Comparison of ENCODE assay signal across 14 mouse cellular contexts in genomic region chr7:75470318-75470925, GRCm38 (mm10). TPM values are rescaled to one million over a fixed set of nuclear protein-coding genes. Genes with fewer than 3 reads are reported as not detected.
DNase-seq lines count a peak whose midpoint lies in the region; ATAC-seq lines count a peak whose summit lies in the region.
"Had no signal": no experiment of that assay in that cellular context is flagged by ENCODE, and none has a peak within 500 bp of the region (broad histone marks: within the 10 kb centered on the region; RNA-seq: fewer than 3 reads in every experiment).

No protein-coding gene starts in this region.

- no peak overlapping the region for H3K4me2 ChIP-seq in lung, embryonic 15.5 days
- H3K4me2 ChIP-seq: forebrain, embryonic 12.5 days; limb, embryonic 12.5 days had no signal

- H3K9me3 ChIP-seq in heart, embryonic 10.5 days: no peaks in the 10 kb centered on the region
- no peaks in the 10 kb centered on the region for H3K9me3 ChIP-seq in lung, embryonic 15.5 days
- H3K9me3 ChIP-seq: forebrain, embryonic 12.5 days; limb, embryonic 12.5 days had no signal

- H3K36me3 ChIP-seq in heart, embryonic 10.5 days: no peaks in the 10 kb centered on the region
- no peaks in the 10 kb centered on the region for H3K36me3 ChIP-seq in lung, embryonic 15.5 days
- H3K36me3 ChIP-seq: forebrain, embryonic 12.5 days; limb, embryonic 12.5 days had no signal

- no peak overlapping the region for H3K9ac ChIP-seq in lung, embryonic 15.5 days
- H3K9ac ChIP-seq: forebrain, embryonic 12.5 days; limb, embryonic 12.5 days had no signal

- intact Hi-C loops in left cerebral cortex, postnatal 14 days (cut with DNase I): no loop called here

- DNase-seq in heart, adult 11 months: peak; percentile 66
- no peak for DNase-seq in heart, embryonic 10.5 days (ENCODE audit: low spot score)
- DNase-seq in lung, postnatal 10 days: no peak
- peak; percentile 64 for DNase-seq in kidney, adult 9 months
- peak; percentile 46 for DNase-seq in lung, postnatal 36 days
- DNase-seq in left cerebral cortex, postnatal 14 days (ENCODE audit: low spot score in 2 of 2): no peak
- DNase-seq in adrenal gland, adult 8-10 months: no peak
- DNase-seq: adrenal gland, postnatal 14 days; cerebellum, adult 11 months; gastrocnemius, postnatal 25 days; heart, postnatal 36 days had no signal

- ATAC-seq in lung, embryonic 15.5 days (ENCODE audit: borderline replicate concordance, extremely low read depth, low FRiP score, low TSS enrichment): no peak

- no peak overlapping the region for H3K4me3 ChIP-seq in heart, embryonic 10.5 days
- no peak overlapping the region for H3K4me3 ChIP-seq in lung, embryonic 15.5 days
- H3K4me3 ChIP-seq: forebrain, embryonic 12.5 days; limb, embryonic 12.5 days had no signal

- peaks cover 33% of the 10 kb centered on the region for H3K4me1 ChIP-seq in heart, embryonic 10.5 days
- H3K4me1 ChIP-seq in lung, embryonic 15.5 days: peaks cover 49% of the 10 kb centered on the region

- no peaks in the 10 kb centered on the region for H3K27me3 ChIP-seq in heart, embryonic 10.5 days (ENCODE audit: insufficient read depth, poor library complexity, severe bottlenecking)
- no peaks in the 10 kb centered on the region for H3K27me3 ChIP-seq in lung, embryonic 15.5 days
- H3K27me3 ChIP-seq: forebrain, embryonic 12.5 days; limb, embryonic 12.5 days had no signal

- WGBS in heart, embryonic 10.5 days: 64% methylated on average over 7 of the region's 7 CpGs
- 58% methylated on average over 7 of the region's 7 CpGs for WGBS in lung, embryonic 15.5 days

- H3K27ac ChIP-seq in heart, embryonic 10.5 days: no peak overlapping the region
- H3K27ac ChIP-seq in lung, embryonic 15.5 days: peak overlapping the region; percentile 4; the same call in 1 of the 2 replicates
- H3K27ac ChIP-seq: forebrain, embryonic 12.5 days; limb, embryonic 12.5 days had no signal

RNA-seq across cellular contexts. Expression of gene Akap13, which starts 15.1 kb away (rescaled TPM):
- 37.6 and 57.9 TPM in 2 replicates for polyA plus RNA-seq in heart, embryonic 10.5 days (2016; fragmentation: Nextera tagmentation; extraction: Ambion mirVana)
- 31.2 and 39.0 TPM in 2 replicates for polyA plus RNA-seq in lung, embryonic 15.5 days (2015; fragmentation: Nextera tagmentation; extraction: Ambion mirVana)
- total RNA-seq in left cerebral cortex, postnatal 14 days (2021): 10 to 100 TPM; 22.5 to 29.6 TPM
- 100 to 1,000 TPM in 2 of 4 experiments, 10 to 100 TPM in 2; 52.8 to 141 (median 95.6) TPM for total RNA-seq in adrenal gland, adult 8-10 months (2022)

Comparison
In these comparisons a context has a peak if more than half of its experiments do, and no peak if none do; other contexts are left out.
1. DNase-seq: peak in heart, adult 11 months (single experiment), kidney, adult 9 months (single experiment) and lung, postnatal 36 days (single experiment); none in heart, embryonic 10.5 days (single experiment), lung, postnatal 10 days (single experiment), left cerebral cortex, postnatal 14 days (0 of 2) and adrenal gland, adult 8-10 months (single experiment).